Mouse (Mus musculus): ENCODE measurements around the gene Chac1. TPM values are rescaled to one million over a fixed set of nuclear protein-coding genes. Genes with fewer than 3 reads are reported as not detected.

The Chac1 gene
- 6.6 TPM for polyA plus RNA-seq (2014; fragmentation: Illumina TruSeq; extraction: RNeasy Lipid Tissue Mini Kit (QIAGEN cat#74804); ENCODE audit: low read depth, low replicate concordance)

DNA sequence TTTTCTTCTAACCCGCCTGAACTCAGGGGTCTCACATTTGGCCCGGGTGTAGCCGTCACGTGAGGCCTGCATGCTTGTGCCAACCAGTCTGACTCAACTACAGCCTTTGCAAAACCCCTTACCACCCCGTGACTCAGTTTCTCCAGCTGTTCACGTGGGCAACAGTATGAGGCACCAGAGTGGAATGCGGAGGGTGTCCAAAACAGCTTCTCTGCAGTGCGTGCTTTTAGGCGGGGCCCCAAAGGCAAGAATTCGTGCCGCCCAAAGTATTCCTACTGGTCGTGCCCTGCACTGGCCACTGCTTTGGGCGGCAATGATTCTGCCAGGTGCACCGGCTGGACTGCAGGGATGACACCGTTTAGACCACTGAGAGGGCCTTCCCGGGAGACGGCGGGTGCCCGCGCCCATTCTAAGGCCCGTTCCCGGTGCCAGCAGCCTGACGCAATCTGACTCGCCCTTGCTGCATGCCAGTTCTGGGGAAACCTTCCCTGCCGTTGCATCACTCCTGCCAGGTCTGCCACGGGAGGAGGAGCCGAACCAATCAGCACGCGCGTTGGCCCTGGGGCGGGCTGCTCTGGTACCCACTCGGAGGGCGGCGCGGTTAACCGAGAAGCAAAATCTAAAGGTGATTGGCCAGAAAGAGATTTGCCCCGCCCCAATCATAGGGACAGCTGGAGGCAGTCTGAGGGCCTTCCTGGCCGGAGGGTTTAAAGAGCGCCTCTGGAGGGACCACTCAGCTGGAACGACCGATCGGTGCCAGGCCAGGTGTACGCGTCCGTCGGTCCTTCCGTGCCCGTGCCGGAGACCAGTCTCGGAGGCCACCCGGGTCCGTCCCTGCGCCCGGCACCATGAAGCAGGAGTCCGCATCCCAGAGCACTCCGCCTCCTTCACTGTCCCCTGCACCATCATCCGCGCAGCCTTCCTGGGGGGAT, at the start of gene Chac1:
TSS of gene Chac1 (plus strand) at position 675 of the 932 bp plus-strand sequence.

DNA sequence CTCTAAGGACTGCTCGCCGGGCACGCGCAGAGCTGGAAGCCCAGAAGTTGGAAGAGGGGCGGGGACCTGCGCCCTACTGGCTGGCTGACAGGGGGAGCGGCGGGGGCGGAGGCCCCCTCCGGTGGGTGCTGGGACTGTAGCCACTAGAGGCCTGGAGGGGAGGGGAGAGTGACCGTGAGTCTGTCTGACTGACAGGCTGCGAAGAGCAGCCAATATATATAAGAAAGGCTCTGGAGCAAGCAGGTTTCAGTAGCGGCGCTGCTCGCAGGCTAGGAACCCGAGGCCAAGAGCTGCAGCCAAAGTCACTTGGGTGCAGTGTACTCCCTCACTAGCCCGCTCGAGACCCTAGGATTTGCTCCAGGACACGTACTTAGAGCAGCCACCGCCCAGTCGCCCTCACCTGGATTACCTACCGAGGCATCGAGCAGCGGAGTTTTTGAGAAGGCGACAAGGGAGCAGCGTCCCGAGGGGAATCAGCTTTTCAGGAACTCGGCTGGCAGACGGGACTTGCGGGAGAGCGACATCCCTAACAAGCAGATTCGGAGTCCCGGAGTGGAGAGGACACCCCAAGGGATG, 25.4 kb upstream of the Chac1 start, which contains the start of gene Dll4:
TSS of gene Dll4 (plus strand) at position 217 of the 576 bp plus-strand sequence.

Other genes with a start within 250 kb of the Chac1 start
- 0.98 TPM for gene Rad51, start 238.4 kb upstream of the Chac1 start, polyA plus RNA-seq (2014; fragmentation: Illumina TruSeq; extraction: RNeasy Lipid Tissue Mini Kit (QIAGEN cat#74804); ENCODE audit: low read depth, low replicate concordance)
- gene Rmdn3, start 194.2 kb upstream of the Chac1 start, polyA plus RNA-seq (2014; fragmentation: Illumina TruSeq; extraction: RNeasy Lipid Tissue Mini Kit (QIAGEN cat#74804); ENCODE audit: low read depth, low replicate concordance): 34.6 TPM
- 9.1 TPM for gene Gchfr, start 183.5 kb upstream of the Chac1 start, polyA plus RNA-seq (2014; fragmentation: Illumina TruSeq; extraction: RNeasy Lipid Tissue Mini Kit (QIAGEN cat#74804); ENCODE audit: low read depth, low replicate concordance)
- gene Gm14137, start 176.7 kb upstream of the Chac1 start, polyA plus RNA-seq (2014; fragmentation: Illumina TruSeq; extraction: RNeasy Lipid Tissue Mini Kit (QIAGEN cat#74804); ENCODE audit: low read depth, low replicate concordance): not detected
- gene Zfyve19, start 142.6 kb upstream of the Chac1 start, polyA plus RNA-seq (2014; fragmentation: Illumina TruSeq; extraction: RNeasy Lipid Tissue Mini Kit (QIAGEN cat#74804); ENCODE audit: low read depth, low replicate concordance): 36.8 TPM
- 26.7 TPM for gene Dnajc17, start 142.4 kb upstream of the Chac1 start, polyA plus RNA-seq (2014; fragmentation: Illumina TruSeq; extraction: RNeasy Lipid Tissue Mini Kit (QIAGEN cat#74804); ENCODE audit: low read depth, low replicate concordance)
- gene Ppp1r14d, start 121.3 kb upstream of the Chac1 start, polyA plus RNA-seq (2014; fragmentation: Illumina TruSeq; extraction: RNeasy Lipid Tissue Mini Kit (QIAGEN cat#74804); ENCODE audit: low read depth, low replicate concordance): 1.9 TPM
- 42.5 TPM for gene Spint1, start 113.9 kb upstream of the Chac1 start, polyA plus RNA-seq (2014; fragmentation: Illumina TruSeq; extraction: RNeasy Lipid Tissue Mini Kit (QIAGEN cat#74804); ENCODE audit: low read depth, low replicate concordance)
- gene Rhov, start 80.0 kb upstream of the Chac1 start, polyA plus RNA-seq (2014; fragmentation: Illumina TruSeq; extraction: RNeasy Lipid Tissue Mini Kit (QIAGEN cat#74804); ENCODE audit: low read depth, low replicate concordance): 0.47 TPM
- 13.0 TPM for gene Vps18, start 62.5 kb upstream of the Chac1 start, polyA plus RNA-seq (2014; fragmentation: Illumina TruSeq; extraction: RNeasy Lipid Tissue Mini Kit (QIAGEN cat#74804); ENCODE audit: low read depth, low replicate concordance)
- gene Dll4, start 25.4 kb upstream of the Chac1 start, polyA plus RNA-seq (2014; fragmentation: Illumina TruSeq; extraction: RNeasy Lipid Tissue Mini Kit (QIAGEN cat#74804); ENCODE audit: low read depth, low replicate concordance): 7.1 TPM
- gene Ino80, start 126.5 kb downstream of the Chac1 start, polyA plus RNA-seq (2014; fragmentation: Illumina TruSeq; extraction: RNeasy Lipid Tissue Mini Kit (QIAGEN cat#74804); ENCODE audit: low read depth, low replicate concordance): 10.4 TPM
- gene Exd1, start 196.4 kb downstream of the Chac1 start, polyA plus RNA-seq (2014; fragmentation: Illumina TruSeq; extraction: RNeasy Lipid Tissue Mini Kit (QIAGEN cat#74804); ENCODE audit: low read depth, low replicate concordance): 3.5 TPM
- 192 TPM for gene Chp1, start 196.5 kb downstream of the Chac1 start, polyA plus RNA-seq (2014; fragmentation: Illumina TruSeq; extraction: RNeasy Lipid Tissue Mini Kit (QIAGEN cat#74804); ENCODE audit: low read depth, low replicate concordance)

Measured in adipose tissue, adult 10 weeks (tissue).